Mouse (Mus musculus): ENCODE data around the gene Zfp108. TPM values are rescaled to one million over a fixed set of nuclear protein-coding genes. Genes with fewer than 3 reads are reported as not detected.
"Not testable (repeated sequence)": the region's sequence is repeated elsewhere in the genome, so short reads cannot be mapped to it uniquely, and the experiment has no call there.

Zfp108 gene
- 1 to 10 TPM; 1.8 to 1.9 TPM for total RNA-seq (2021)
- long read RNA-seq, experiment 1, result 0 reads
- long read RNA-seq, experiment 2, partial matches to known transcripts, result 0 of 2 reads
- long read RNA-seq, experiment 2, other reads (novel, unspliced or antisense), result 1 of 2 reads

- intact Hi-C loops (cut with DNase I), result loop anchor here (2.0 to 5.0 kb wide), 3 partner anchors 14 to 123 kb away; partner anchors contain the start of gene Zfp235
- peak; percentile 72 to 82 for DNase-seq
Observed at GRCm38 (mm10) chr7:24254633-24255474, at the start of gene Zfp108. Gene Zfp108 (plus strand): TSS chr7:24254794.

GRCm38 (mm10) chr7:24207488-24208261, 46.9 kb upstream of the Zfp108 start:
- intact Hi-C loops (cut with DNase I), result loop anchor here (5.0 kb wide), 2 partner anchors 45 to 75 kb away; partner anchors contain the start of genes Zfp108 and Zfp235
- DNase-seq, result peak; percentile 56 to 69

GRCm38 (mm10) chr7:24208282-24208886, 46.2 kb upstream of the Zfp108 start:
- DNase-seq, result no peak
- intact Hi-C loops (cut with DNase I), result loop anchor here (5.0 kb wide), 2 partner anchors 44 to 76 kb away; partner anchors contain the start of genes Zfp108 and Zfp235

GRCm38 (mm10) chr7:24210296-24210695, 44.3 kb upstream of the Zfp108 start:
- intact Hi-C loops (cut with DNase I), result no loop called here

GRCm38 (mm10) chr7:24211343-24211742, 43.3 kb upstream of the Zfp108 start, which contains the start of gene Zfp111:
Gene Zfp111 (minus strand): TSS chr7:24211443.
- DNase-seq, result no peak
- intact Hi-C loops (cut with DNase I), result no loop called here

More at GRCm38 (mm10) chr7:24210296-24210695, 44.3 kb upstream of the Zfp108 start:
- DNase-seq, result no peak

- intact Hi-C loops (cut with DNase I), result no loop called here
- DNase-seq, result peak; percentile 46 to 64
Observed at GRCm38 (mm10) chr7:24237040-24237791, 17.4 kb upstream of the Zfp108 start, which contains the start of gene Zfp109. Gene Zfp109 (minus strand): TSS chr7:24237560.

GRCm38 (mm10) chr7:24253779-24254615, 597 bp upstream of the Zfp108 start:
- no peak for DNase-seq
- intact Hi-C loops (cut with DNase I), result loop anchor here (2.0 to 5.0 kb wide), 3 partner anchors 15 to 122 kb away; partner anchors contain the start of gene Zfp235

GRCm38 (mm10) chr7:24259306-24259999, 4.9 kb downstream of the Zfp108 start:
- no peak for DNase-seq

GRCm38 (mm10) chr7:24260000-24260312, 5.4 kb downstream of the Zfp108 start:
- DNase-seq, result no peak
- intact Hi-C loops (cut with DNase I), result no loop called here

More at GRCm38 (mm10) chr7:24259306-24259999, 4.9 kb downstream of the Zfp108 start:
- intact Hi-C loops (cut with DNase I), result no loop called here

GRCm38 (mm10) chr7:24268176-24269155, 13.9 kb downstream of the Zfp108 start:
- DNase-seq, result no peak
- intact Hi-C loops (cut with DNase I), result loop anchor here (2.0 kb wide), 1 partner anchor 14 kb away; the partner anchor contains the start of gene Zfp108

- intact Hi-C loops (cut with DNase I), result loop anchor here (2.0 kb wide), 1 partner anchor 14 kb away; the partner anchor contains the start of gene Zfp108
- no peak for DNase-seq
Observed at GRCm38 (mm10) chr7:24269256-24269655, 14.7 kb downstream of the Zfp108 start.

- DNase-seq, result no peak
- intact Hi-C loops (cut with DNase I), result loop anchor here (2.0 kb wide), 1 partner anchor 15 kb away; the partner anchor contains the start of gene Zfp108
Observed at GRCm38 (mm10) chr7:24269667-24270287, 15.2 kb downstream of the Zfp108 start.

- intact Hi-C loops (cut with DNase I), result no loop called here
- DNase-seq, result peak; percentile 67 to 72
Observed at GRCm38 (mm10) chr7:24270288-24270672, 15.7 kb downstream of the Zfp108 start, which contains the start of gene Zfp93. Gene Zfp93 (plus strand): TSS chr7:24270420.

GRCm38 (mm10) chr7:24271191-24271590, 16.6 kb downstream of the Zfp108 start:
- no peak for DNase-seq
- intact Hi-C loops (cut with DNase I), result no loop called here

- DNase-seq, result no peak
- intact Hi-C loops (cut with DNase I), result no loop called here
Observed at GRCm38 (mm10) chr7:24274456-24274855, 19.9 kb downstream of the Zfp108 start.

GRCm38 (mm10) chr7:24278771-24279170, 24.2 kb downstream of the Zfp108 start:
- DNase-seq; intact Hi-C loops (cut with DNase I): not testable (repeated sequence)
